ENCODE assay signal across 12 mouse cellular contexts in the genomic region with DNA sequence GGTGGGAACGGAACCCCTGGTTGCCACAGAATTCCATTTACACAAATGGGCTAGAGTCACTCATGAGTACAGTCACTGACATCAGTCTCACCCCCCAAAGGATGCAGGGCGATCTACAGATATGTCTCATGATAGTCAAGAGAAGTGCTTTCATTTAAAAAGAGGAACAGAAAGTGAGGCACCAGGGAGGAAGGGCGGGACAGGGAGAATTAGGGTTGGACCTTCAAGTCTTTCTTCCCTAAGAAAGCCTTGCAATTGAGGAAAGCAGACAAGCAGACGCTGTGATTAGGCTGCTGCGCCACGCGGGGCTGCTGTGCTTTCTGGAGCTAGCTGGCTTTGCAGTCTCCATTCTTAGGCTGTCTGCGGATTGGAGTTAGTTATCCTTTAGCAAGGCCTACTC. TPM values are rescaled to one million over a fixed set of nuclear protein-coding genes. Genes with fewer than 3 reads are reported as not detected.
A peak's percentile ranks its signal among the peaks of the same experiment; 100 is the strongest.
DNase-seq lines count a peak whose midpoint lies in the region; ATAC-seq and TF ChIP-seq lines count a peak whose summit lies in the region.
"Had no signal": no experiment of that assay in that cellular context is flagged by ENCODE, and none has a peak within 500 bp of the region (broad histone marks: within the 10 kb centered on the region; RNA-seq: fewer than 3 reads in every experiment).

No protein-coding gene starts in this region.

- peak; percentile 76 for ATAC-seq in megakaryocyte, adult 5-6 weeks (ENCODE audit: poor library complexity, severe bottlenecking)
- ATAC-seq in activated CD4-positive, CD25-positive, alpha-beta regulatory T cell, adult 4 months, result no peak
- ATAC-seq: midbrain, embryonic 16.5 days had no signal

- no peak overlapping the region for H3K27ac ChIP-seq in layer of hippocampus, adult 2 months
- H3K27ac ChIP-seq: hindbrain, embryonic 12.5 days had no signal

- H3K4me3 ChIP-seq in layer of hippocampus, adult 2 months, result no peak overlapping the region
- H3K4me3 ChIP-seq: hindbrain, embryonic 12.5 days had no signal

- TF ChIP-seq CTCF in layer of hippocampus, adult 2 months (conservative IDR thresholded peaks at IDR 0.05), result peak; percentile 30

- DNase-seq in layer of hippocampus, adult 2 months (ENCODE audit: low spot score in 2 of 2), result no peak
- no peak for DNase-seq in layer of hippocampus, adult 9-11 months
- DNase-seq in 416B (ENCODE audit: low read depth), result peak; percentile 42
- peak; percentile 68 for DNase-seq in A20 (ENCODE audit: low read depth, low spot score)
- no peak for DNase-seq in cerebellum, postnatal 4 days (ENCODE audit: low spot score in 2 of 2)
- DNase-seq: adrenal gland, postnatal 25 days; cerebellum, adult 9-10 months; kidney, postnatal 10 days had no signal

RNA-seq across cellular contexts. Expression of a gene that starts 8.2 kb away (rescaled TPM):
- total RNA-seq in layer of hippocampus, adult 2 months (2021), result 10 to 100 TPM; 18.6 to 28.7 TPM
- not detected in 2 replicates for total RNA-seq in megakaryocyte, adult 5-6 weeks (2015)
- not detected in 2 replicates for total RNA-seq in megakaryocyte, adult 5-6 weeks (2017)
- not detected for polyA plus RNA-seq in activated CD4-positive, CD25-positive, alpha-beta regulatory T cell, adult 4 months (2017; shearing (Covaris generic))

RNA-seq across cellular contexts. Expression of a gene that starts 22.9 kb away (rescaled TPM):
- total RNA-seq in layer of hippocampus, adult 2 months (2021), result 10 to 100 TPM; 13.4 to 14.3 TPM
- total RNA-seq in megakaryocyte, adult 5-6 weeks (2015), result 0.33 and 0.82 TPM in 2 replicates
- 0.77 and 3.9 TPM in 2 replicates for total RNA-seq in megakaryocyte, adult 5-6 weeks (2017)
- polyA plus RNA-seq in activated CD4-positive, CD25-positive, alpha-beta regulatory T cell, adult 4 months (2017; shearing (Covaris generic)), result 1 to 10 TPM in 1 of 2 experiments, under 1 TPM in 1; 0.57 to 1.3 TPM

Comparison
In these comparisons a context has a peak if more than half of its experiments do, and no peak if none do; other contexts are left out.
1. DNase-seq: peak in 416B (single experiment) and A20 (single experiment); none in layer of hippocampus, adult 2 months (0 of 2), layer of hippocampus, adult 9-11 months (single experiment) and cerebellum, postnatal 4 days (0 of 2).
2. RNA of a gene that starts 8.2 kb away (total RNA-seq): 18.6 to 28.7 TPM in layer of hippocampus, adult 2 months; not detected in megakaryocyte, adult 5-6 weeks; every median in the first group is over 10 times any median in the second.